Mouse (Mus musculus) CD8-positive naive resting alpha-beta T cell, adult 2 months (primary cell): ENCODE measurements around the gene Msmp.

Experiments
- DNase-seq, 2 experiments: peaks; one replicate each; pipeline ENCODE4 v3.0.0; 2022; ENCODE audit warnings: low read depth in 2 of 2, low spot score in 2 of 2

The Msmp gene

GRCm38 (mm10) chr4:43584444-43585416, at the start of gene Msmp:
Msmp (minus strand) TSS chr4:43584494.
- DNase-seq: no peak

- no peak for DNase-seq
Observed at GRCm38 (mm10) chr4:43633736-43634135, 49.4 kb upstream of the Msmp start.

GRCm38 (mm10) chr4:43633296-43633695, 49.0 kb upstream of the Msmp start:
- DNase-seq: no peak

- DNase-seq: no peak
Observed at GRCm38 (mm10) chr4:43631956-43632920, 47.9 kb upstream of the Msmp start.

DNA sequence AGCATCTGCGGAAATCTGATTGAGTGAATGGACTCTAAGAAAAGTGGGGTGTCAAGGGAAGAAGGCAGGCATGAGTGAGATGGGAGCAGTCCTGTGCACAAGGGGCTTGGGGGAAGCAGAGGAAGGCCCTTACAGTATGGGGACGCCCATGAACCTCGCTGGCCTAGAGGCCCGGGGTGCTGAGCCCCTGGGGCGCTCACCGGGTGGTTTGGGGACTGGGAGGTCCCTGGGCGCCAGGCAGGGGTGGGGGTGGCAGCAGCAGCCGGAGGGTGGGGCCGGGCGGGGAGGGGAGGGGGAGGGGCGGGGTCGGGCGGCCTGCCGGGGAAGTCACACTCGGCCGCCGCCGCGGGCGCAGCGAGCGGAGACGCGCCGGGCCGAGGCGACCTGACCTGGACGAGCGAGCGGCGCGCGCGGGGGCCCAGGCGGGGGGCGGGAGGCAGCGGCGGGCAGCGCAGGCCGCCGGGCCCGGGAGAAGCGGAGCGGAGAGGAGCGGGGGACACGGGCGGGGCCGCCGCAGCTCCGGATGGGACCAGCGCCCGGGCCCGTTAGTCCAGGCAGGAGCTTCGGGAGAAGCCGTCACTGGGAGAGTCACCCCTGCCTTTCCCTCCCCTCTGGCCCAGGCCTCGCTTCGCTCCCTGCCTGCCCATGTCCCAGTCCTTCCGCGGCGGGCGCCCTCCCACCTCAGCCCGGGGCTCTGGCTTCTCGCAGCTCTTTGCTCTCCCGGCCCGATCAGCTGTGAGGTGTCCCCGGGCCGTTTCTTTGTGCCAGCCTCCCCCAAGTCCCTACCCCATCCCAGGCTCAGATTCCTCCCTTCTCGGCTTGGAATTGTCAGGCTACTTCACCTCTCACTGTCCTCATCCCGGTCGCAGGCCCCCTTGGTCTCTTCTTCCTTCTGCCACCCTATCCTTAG, 47.0 kb upstream of the Msmp start, which contains the start of gene Npr2:
Gene Npr2, plus strand, starts transcription at position 890 of the 910 bp plus-strand sequence.
- no peak for DNase-seq

DNA sequence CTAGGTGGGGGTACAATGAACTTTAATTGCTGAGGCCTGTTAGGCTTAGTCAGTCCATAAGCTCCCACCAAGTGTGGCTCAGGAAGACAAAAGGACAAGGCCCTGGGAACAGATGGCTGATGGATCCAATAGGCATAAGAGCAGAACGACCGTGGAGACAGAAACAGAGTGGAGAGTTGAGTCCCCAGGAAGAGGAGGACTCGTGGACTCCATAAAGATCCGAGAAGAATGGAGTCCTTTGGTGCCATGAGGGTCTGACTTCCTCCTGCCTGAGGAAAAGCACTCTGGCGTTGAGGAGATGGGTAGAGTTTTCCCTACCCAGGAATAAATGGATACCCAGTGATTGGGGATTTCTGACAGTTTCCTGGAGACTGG, 46.4 kb upstream of the Msmp start:
- no peak for DNase-seq

DNA sequence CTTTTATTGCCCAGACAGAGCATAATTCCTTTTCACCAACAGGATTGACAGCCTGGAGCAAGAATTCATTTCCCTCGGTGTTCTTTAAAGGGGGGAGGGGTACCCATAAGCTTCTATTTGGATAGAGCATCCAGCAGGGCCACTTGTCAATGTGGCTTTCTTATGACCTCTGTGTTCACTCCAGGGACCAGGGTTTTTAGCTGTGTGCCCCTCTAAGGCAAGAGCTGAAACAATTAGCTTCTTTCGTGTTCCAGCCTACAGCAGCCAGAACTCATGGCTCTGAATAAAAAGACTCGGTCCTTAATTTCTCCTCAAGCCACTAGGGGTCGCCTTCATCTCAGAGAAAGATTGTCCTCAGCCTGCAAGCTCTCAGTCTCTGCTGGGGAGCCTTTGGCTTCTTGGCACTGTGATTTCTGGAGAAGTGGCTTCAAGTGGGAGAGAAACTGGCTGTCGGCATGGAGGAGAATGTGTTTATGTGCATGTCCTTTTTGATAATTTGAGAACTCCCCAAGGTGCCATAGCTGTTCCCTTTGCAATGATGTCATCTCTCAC, 45.8 kb upstream of the Msmp start:
- DNase-seq: peak; percentile 62 to 70

- DNase-seq: no peak
Observed at GRCm38 (mm10) chr4:43629106-43629817, 45.0 kb upstream of the Msmp start.

DNA sequence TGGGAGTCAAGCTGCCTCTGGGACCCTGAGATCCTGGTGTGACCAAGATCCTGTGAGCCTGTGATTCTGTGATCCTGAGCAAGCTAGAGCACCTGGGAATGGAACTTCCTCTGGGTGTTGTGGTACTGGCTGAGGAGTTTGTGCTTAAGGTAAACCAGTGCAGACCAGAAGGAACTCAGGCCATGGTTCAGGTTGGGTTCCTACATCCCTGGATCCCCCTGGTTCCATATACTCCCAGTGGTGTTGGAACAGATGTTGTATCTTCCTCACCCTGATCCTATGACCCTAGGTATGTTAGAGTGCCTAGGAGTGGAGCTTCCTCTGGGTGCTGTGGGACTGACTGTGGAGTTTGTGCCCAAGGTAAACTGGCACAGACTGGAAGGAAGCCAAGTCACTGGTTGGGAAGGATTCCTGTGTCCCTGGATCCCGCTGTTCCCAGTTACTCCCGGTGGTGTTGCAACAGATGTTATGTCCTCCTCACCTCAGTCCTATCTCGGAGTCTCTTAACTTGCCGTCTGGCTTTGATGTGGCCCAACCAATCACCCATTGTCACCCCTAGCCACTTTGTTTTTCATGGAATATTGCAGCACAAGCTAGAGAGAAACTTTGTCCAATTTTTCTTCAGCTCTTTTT, 36.0 kb upstream of the Msmp start:
- no peak for DNase-seq

DNA sequence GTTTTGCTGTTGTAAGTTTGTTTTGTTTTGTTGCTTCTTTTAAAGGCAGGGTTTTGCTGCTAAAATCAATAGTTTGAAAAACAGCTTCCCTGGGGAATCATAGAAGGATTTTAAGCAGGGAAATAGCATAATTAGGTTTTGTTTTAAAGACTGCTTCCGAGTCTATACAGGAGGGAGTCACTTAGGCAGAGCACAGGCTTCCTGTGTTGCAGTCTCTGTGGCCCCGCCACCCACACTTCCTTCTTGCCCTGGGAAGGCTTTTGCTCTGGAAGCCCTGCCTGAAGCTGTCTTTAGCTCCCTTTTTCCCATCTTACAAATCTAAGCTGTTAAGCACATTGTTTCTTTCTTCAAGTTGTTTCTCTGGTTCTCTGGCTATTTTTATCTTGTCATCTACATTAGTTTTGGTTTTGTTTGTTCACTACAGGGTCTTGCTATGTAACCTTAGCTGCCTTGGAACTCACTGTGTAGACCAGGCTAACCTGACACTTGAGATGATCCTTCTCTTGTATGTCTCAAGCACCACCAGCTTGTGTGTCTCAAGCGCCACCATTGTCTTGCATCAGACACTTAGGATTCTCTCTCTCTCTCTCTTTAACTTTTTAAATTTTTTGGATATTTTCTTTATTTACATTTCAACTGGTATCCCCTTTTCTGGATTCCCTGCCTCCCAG, 28.9 kb upstream of the Msmp start:
- no peak for DNase-seq

DNA sequence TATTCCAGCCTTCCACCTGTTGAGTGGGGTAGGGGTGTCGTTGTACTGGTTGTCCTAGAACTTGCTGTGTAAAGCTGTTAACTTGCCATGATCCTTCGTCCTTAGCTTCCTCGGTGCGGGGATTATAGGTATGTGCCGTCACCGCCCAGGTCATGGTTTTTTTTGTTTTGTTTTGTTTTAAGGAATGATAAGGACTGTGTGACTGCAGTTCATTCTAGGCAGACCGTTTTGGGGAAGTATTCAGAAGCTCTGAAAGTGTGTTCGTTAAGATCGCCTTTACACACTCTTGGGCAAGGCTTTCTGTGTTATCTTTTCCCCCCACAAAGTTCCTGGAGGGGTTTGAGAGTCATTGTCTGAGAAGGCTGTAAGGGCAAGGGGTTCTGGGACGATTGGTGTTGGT, 28.2 kb upstream of the Msmp start:
- no peak for DNase-seq

- no peak for DNase-seq
Observed at GRCm38 (mm10) chr4:43604751-43605685, 20.7 kb upstream of the Msmp start.

DNA sequence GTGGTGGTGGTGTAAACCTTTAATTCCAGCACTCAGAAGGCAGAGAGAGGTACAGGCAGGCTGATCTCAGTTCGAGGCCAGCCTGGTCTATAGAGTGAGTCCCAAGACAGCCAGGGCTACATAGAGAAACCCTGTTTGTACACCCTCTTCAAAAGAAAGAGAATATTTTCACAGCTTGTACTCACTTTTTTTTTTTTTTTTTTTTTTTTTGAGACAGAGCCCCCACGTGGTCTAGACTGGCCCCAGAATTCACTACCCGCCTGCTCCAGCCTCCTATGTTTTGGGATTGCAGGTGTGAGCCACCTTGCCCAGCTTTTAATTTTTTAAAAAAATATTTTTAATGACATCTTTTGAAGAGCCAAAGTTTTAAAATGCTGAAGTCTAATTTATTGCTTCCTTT, 19.8 kb upstream of the Msmp start:
- DNase-seq: no peak

GRCm38 (mm10) chr4:43600195-43600934, 16.1 kb upstream of the Msmp start:
- DNase-seq: no peak

DNA sequence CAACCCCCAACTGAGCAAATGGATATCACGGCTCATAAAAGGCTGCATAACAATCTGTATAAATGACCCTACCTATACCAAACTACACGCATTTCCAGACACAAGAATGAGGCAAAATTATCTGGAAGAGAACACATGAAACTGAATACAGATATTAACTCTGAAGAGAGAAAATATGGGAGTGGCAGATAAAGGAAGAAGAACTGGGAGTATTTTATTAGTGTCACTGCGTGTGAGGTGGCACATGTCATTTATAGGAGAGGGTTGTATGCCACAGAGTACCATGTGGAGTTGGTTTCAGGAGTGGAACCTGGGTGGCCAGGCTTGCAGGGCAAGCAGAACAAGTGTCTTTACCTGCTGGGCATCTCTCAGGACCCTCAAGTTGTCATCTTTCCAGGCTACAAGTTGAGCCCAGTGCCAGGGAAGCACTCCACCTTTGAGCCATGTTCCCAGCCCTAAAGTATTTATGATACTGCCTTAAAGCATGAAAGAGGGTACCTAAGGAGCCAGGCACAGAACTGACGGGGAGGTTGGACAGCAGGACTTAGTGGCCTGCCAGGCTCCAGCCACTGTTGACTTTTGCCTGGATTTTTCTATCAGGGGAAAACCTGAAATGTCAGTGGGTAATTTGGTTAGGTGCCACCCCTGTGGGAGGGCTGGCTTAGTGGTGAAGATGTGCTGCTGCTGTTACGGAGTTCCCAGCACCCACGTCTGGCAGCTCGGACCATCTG, 14.5 kb upstream of the Msmp start:
- no peak for DNase-seq

- DNase-seq: no peak
Observed at GRCm38 (mm10) chr4:43598200-43598599, 13.9 kb upstream of the Msmp start.
